Mouse (Mus musculus) adipocyte (in vitro differentiated cells): ENCODE results near the gene Sbno2.
A peak's percentile ranks its signal among the peaks of the same experiment; 100 is the strongest.

Experiments used
- DNase-seq: peaks from one replicate; pipeline ENCODE4 v3.0.0-alpha.2; 2016; ENCODE audit warnings: low spot score

The Sbno2 gene

GRCm38 (mm10) chr10:80035686-80036085, 69.7 kb downstream of the Sbno2 start:
- no peak for DNase-seq

- no peak for DNase-seq
These were observed 70.2 kb downstream of the Sbno2 start for GRCm38 (mm10) chr10:80035148-80035547.

GRCm38 (mm10) chr10:80033511-80034391, 71.6 kb downstream of the Sbno2 start:
- peak; percentile 79 for DNase-seq

- DNase-seq, result no peak
These were observed 72.4 kb downstream of the Sbno2 start for GRCm38 (mm10) chr10:80032799-80033480.

- no peak for DNase-seq
These were observed 74.6 kb downstream of the Sbno2 start for GRCm38 (mm10) chr10:80030736-80031135.

GRCm38 (mm10) chr10:80030191-80030590, 75.2 kb downstream of the Sbno2 start:
- no peak for DNase-seq

GRCm38 (mm10) chr10:80028521-80028846, 76.9 kb downstream of the Sbno2 start:
- DNase-seq, result no peak

GRCm38 (mm10) chr10:80027681-80028520, 77.5 kb downstream of the Sbno2 start:
- no peak for DNase-seq

GRCm38 (mm10) chr10:80025889-80026288, 79.5 kb downstream of the Sbno2 start:
- DNase-seq, result no peak

GRCm38 (mm10) chr10:80025463-80025862, 79.9 kb downstream of the Sbno2 start:
- DNase-seq, result no peak

- no peak for DNase-seq
These were observed 80.4 kb downstream of the Sbno2 start for GRCm38 (mm10) chr10:80025044-80025347.

- no peak for DNase-seq
These were observed 80.9 kb downstream of the Sbno2 start for GRCm38 (mm10) chr10:80024229-80025043.

GRCm38 (mm10) chr10:80023758-80024157, 81.6 kb downstream of the Sbno2 start:
- DNase-seq, result no peak

- DNase-seq, result no peak
These were observed 82.6 kb downstream of the Sbno2 start for GRCm38 (mm10) chr10:80022806-80023205.

GRCm38 (mm10) chr10:80022164-80022563, 83.2 kb downstream of the Sbno2 start:
- DNase-seq, result no peak

- DNase-seq, result no peak
These were observed 84.1 kb downstream of the Sbno2 start for GRCm38 (mm10) chr10:80021320-80021641.

GRCm38 (mm10) chr10:80020603-80021319, 84.6 kb downstream of the Sbno2 start:
- no peak for DNase-seq

GRCm38 (mm10) chr10:80020191-80020590, 85.2 kb downstream of the Sbno2 start:
- no peak for DNase-seq

- no peak for DNase-seq
These were observed 85.8 kb downstream of the Sbno2 start for GRCm38 (mm10) chr10:80019471-80020131.

- DNase-seq, result no peak
These were observed 86.6 kb downstream of the Sbno2 start for GRCm38 (mm10) chr10:80018739-80019297.
